Mouse (Mus musculus) kidney, postnatal 0 days (tissue): ENCODE results near the gene Sult2b1. TPM values are rescaled to one million over a fixed set of nuclear protein-coding genes. Genes with fewer than 3 reads are reported as not detected.

Experiments used
- ATAC-seq: fragments of 200-750 bp; cut with Nextera tagmentation; replicated peaks from 2 replicates; pipeline ENCODE4 v1.8.0; 2017; ENCODE audit warnings: low read depth, moderate number of reproducible peaks, moderate TSS enrichment, moderate library complexity; ENCODE audit not compliant: low FRiP score
- DNase-seq: peaks from one replicate; pipeline ENCODE4 v3.0.0-alpha.2; 2016; ENCODE audit warnings: low spot score
- H3K27ac ChIP-seq: fragments of 300-500 bp; sonication (generic); 2 replicates; pipeline ENCODE4 v1.5.1; 2014; ENCODE audit warnings: mild to moderate bottlenecking
- H3K27me3 ChIP-seq: fragments of 300-500 bp; sonication (generic); 2 replicates; pipeline ENCODE4 v1.6.1; 2014; ENCODE audit warnings: low read length, mixed read lengths; ENCODE audit not compliant: insufficient read depth
- H3K36me3 ChIP-seq: fragments of 300-500 bp; sonication (generic); 2 replicates; pipeline ENCODE4 v1.6.1; 2014; ENCODE audit warnings: low read length, mixed read lengths; ENCODE audit not compliant: insufficient read depth
- H3K4me1 ChIP-seq: fragments of 300-500 bp; sonication (generic); replicated peaks from 2 replicates; pipeline ENCODE4 v1.6.1; 2014; ENCODE audit warnings: antibody characterized with exemption, low read length, mixed read lengths; ENCODE audit not compliant: insufficient read depth
- H3K4me2 ChIP-seq: fragments of 300-500 bp; sonication (generic); 2 replicates; pipeline ENCODE4 v1.6.1; 2014; ENCODE audit warnings: mild to moderate bottlenecking, low read length, moderate library complexity, mixed read lengths
- H3K4me3 ChIP-seq: fragments of 300-500 bp; sonication (generic); replicated peaks from 2 replicates; pipeline ENCODE4 v1.5.1; 2014; ENCODE audit warnings: low read depth, low read length
- H3K9ac ChIP-seq: fragments of 300-500 bp; sonication (generic); 2 replicates; pipeline ENCODE4 v1.6.1; 2014; ENCODE audit warnings: low read depth, low read length
- H3K9me3 ChIP-seq: fragments of 300-500 bp; sonication (generic); replicated peaks from 2 replicates; pipeline ENCODE4 v1.6.1; 2016; ENCODE audit warnings: low read length, inconsistent platforms, mixed read lengths
- CTCF ChIP-seq: IDR thresholded peaks from 2 replicates; pipeline ENCODE4 v1.5.1; 2016; ENCODE audit warnings: antibody characterized with exemption, low read depth, mild to moderate bottlenecking, moderate library complexity
- WGBS: fragments of 180-500 bp; shearing (Covaris S2); extraction: QIAGEN DNeasy Blood & Tissue Kit; methylation state at CpG from one replicate; pipeline ENCODE4 v1.1.7; 2014; 5-methylcytosine and 5-hydroxymethylcytosine counted together
- polyA plus RNA-seq: library from polyadenylated mRNA; unstranded; fragments of >200 nt; fragmentation: Nextera tagmentation; extraction: Ambion mirVana; gene quantifications from 2 replicates; pipeline ENCODE4 v1.2.1, GENCODE M21; 2015

Sult2b1 gene
- polyA plus RNA-seq, 1 experiment from 2014 or later, result 3.9 TPM

- Histone ChIP-seq H3K9ac (no peak within 1 kb of the TSS), H3K4me2 (no peak within 1 kb of the TSS), H3K36me3 (no peaks in the 10 kb centered on the region), H3K9me3 (no peaks in the 10 kb centered on the region), H3K27me3 (no peaks in the 10 kb centered on the region), H3K4me1 (peaks cover 18% of the 10 kb centered on the region), H3K27ac (no peak within 1 kb of the TSS), H3K4me3 (no peak within 1 kb of the TSS)
- 65% methylated on average over 7 of the region's 7 CpGs for WGBS
- no peak for DNase-seq
- TF ChIP-seq CTCF, result no peak
- ATAC-seq, result no peak
These were observed 100.9 kb downstream of the Sult2b1 start, which contains the start of gene Ntn5 for GRCm38 (mm10) chr7:45683396-45684050. Gene Ntn5 (plus strand): TSS chr7:45684022.

- TF ChIP-seq CTCF, result peak; percentile 100
- H3K27ac ChIP-seq, result peak overlapping the region; percentile 77
- peak overlapping the region; percentile 42; the same call in 1 of the 2 replicates for H3K9ac ChIP-seq
- peaks cover 18% of the 10 kb centered on the region for H3K4me1 ChIP-seq
- H3K4me2 ChIP-seq, result peak overlapping the region; percentile 38; the same call in 1 of the 2 replicates
- H3K9me3 ChIP-seq, result no peaks in the 10 kb centered on the region
- WGBS, result 24% methylated on average over 14 of the region's 14 CpGs
- no peaks in the 10 kb centered on the region for H3K27me3 ChIP-seq
- DNase-seq (peak; percentile 97), ATAC-seq (peak; percentile 53)
- no peak overlapping the region for H3K4me3 ChIP-seq
- H3K36me3 ChIP-seq, result no peaks in the 10 kb centered on the region
These were observed 102.0 kb downstream of the Sult2b1 start for GRCm38 (mm10) chr7:45682144-45683126.

- Histone ChIP-seq H3K9me3 (no peaks in the 10 kb centered on the region), H3K36me3 (no peaks in the 10 kb centered on the region), H3K9ac (no peak overlapping the region), H3K4me3 (no peak overlapping the region), H3K27ac (no peak overlapping the region), H3K4me2 (no peak overlapping the region), H3K4me1 (peaks cover 13% of the 10 kb centered on the region), H3K27me3 (no peaks in the 10 kb centered on the region)
- TF ChIP-seq CTCF, result no peak
- ATAC-seq (no peak), DNase-seq (no peak)
- WGBS, result 82% methylated on average over 8 of the region's 8 CpGs
These were observed 103.3 kb downstream of the Sult2b1 start for GRCm38 (mm10) chr7:45681046-45681736.

Other genes starting within 250 kb of the Sult2b1 start
- 20.5 and 21.0 TPM in 2 replicates for gene Hsd17b14, start 229.8 kb downstream of the Sult2b1 start, polyA plus RNA-seq
- 92.7 and 93.0 TPM in 2 replicates for gene Bcat2, start 214.5 kb downstream of the Sult2b1 start, polyA plus RNA-seq
- 0.12 TPM in 1 of 2 replicates, not detected in the other for gene Fgf21, start 169.2 kb downstream of the Sult2b1 start, polyA plus RNA-seq
- 0.08 and 0.26 TPM in 2 replicates for gene Fut1, start 167.4 kb downstream of the Sult2b1 start, polyA plus RNA-seq
- gene Izumo1, start 162.9 kb downstream of the Sult2b1 start, polyA plus RNA-seq, result 0.17 and 0.29 TPM in 2 replicates
- gene Rasip1, start 157.2 kb downstream of the Sult2b1 start, polyA plus RNA-seq, result 16.9 and 21.1 TPM in 2 replicates
- gene Mamstr, start 144.7 kb downstream of the Sult2b1 start, polyA plus RNA-seq, result 3.9 and 4.8 TPM in 2 replicates
- 0.38 TPM in 2 replicates for gene Fut2, start 118.3 kb downstream of the Sult2b1 start, polyA plus RNA-seq
- gene Ntn5, start 100.6 kb downstream of the Sult2b1 start, polyA plus RNA-seq, result 0.18 and 0.23 TPM in 2 replicates
- gene Sec1, start 90.3 kb downstream of the Sult2b1 start, polyA plus RNA-seq, result 0.13 and 0.32 TPM in 2 replicates
- gene Car11, start 84.8 kb downstream of the Sult2b1 start, polyA plus RNA-seq, result 7.5 and 8.9 TPM in 2 replicates
- gene Dbp, start 79.6 kb downstream of the Sult2b1 start, polyA plus RNA-seq, result 8.4 and 8.6 TPM in 2 replicates
- 1,049 and 1,142 TPM in 2 replicates for gene Rpl18, start 69.2 kb downstream of the Sult2b1 start, polyA plus RNA-seq
- gene Sphk2, start 66.7 kb downstream of the Sult2b1 start, polyA plus RNA-seq, result 20.8 and 22.3 TPM in 2 replicates
- 0.23 and 0.28 TPM in 2 replicates for gene Fam83e, start 63.5 kb downstream of the Sult2b1 start, polyA plus RNA-seq
- gene Spaca4, start 58.9 kb downstream of the Sult2b1 start, polyA plus RNA-seq, result not detected in 2 replicates
- gene Lmtk3, start 931 bp downstream of the Sult2b1 start, polyA plus RNA-seq, result 0.59 and 0.91 TPM in 2 replicates
- gene Cyth2, start 29.9 kb upstream of the Sult2b1 start, polyA plus RNA-seq, result 99.2 and 105 TPM in 2 replicates
- 0.80 and 1.3 TPM in 2 replicates for gene Kcnj14, start 40.1 kb upstream of the Sult2b1 start, polyA plus RNA-seq
- gene Grwd1, start 46.3 kb upstream of the Sult2b1 start, polyA plus RNA-seq, result 50.6 and 53.5 TPM in 2 replicates
- 81.3 and 84.5 TPM in 2 replicates for gene Kdelr1, start 88.1 kb upstream of the Sult2b1 start, polyA plus RNA-seq
- 0.29 and 0.32 TPM in 2 replicates for gene Grin2d, start 93.7 kb upstream of the Sult2b1 start, polyA plus RNA-seq
- 0.96 and 1.6 TPM in 2 replicates for gene Syngr4, start 112.0 kb upstream of the Sult2b1 start, polyA plus RNA-seq
- 6.2 and 6.7 TPM in 2 replicates for gene Tmem143, start 112.3 kb upstream of the Sult2b1 start, polyA plus RNA-seq
- 170 and 171 TPM in 2 replicates for gene Emp3, start 136.7 kb upstream of the Sult2b1 start, polyA plus RNA-seq
- gene Ccdc114, start 139.4 kb upstream of the Sult2b1 start, polyA plus RNA-seq, result 7.2 and 8.4 TPM in 2 replicates
- 0.33 and 0.47 TPM in 2 replicates for gene Abcc6, start 245.6 kb upstream of the Sult2b1 start, polyA plus RNA-seq
- gene Nomo1, start 249.0 kb upstream of the Sult2b1 start, polyA plus RNA-seq, result 27.2 and 30.3 TPM in 2 replicates